Mouse (Mus musculus) neural tube, embryonic 14.5 days (tissue): ENCODE measurements around the gene Myl6b. TPM values are rescaled to one million over a fixed set of nuclear protein-coding genes. Genes with fewer than 3 reads are reported as not detected.

Source experiments
- ATAC-seq: fragments of 200-750 bp; cut with Nextera tagmentation; 2 replicates; pipeline ENCODE4 v1.8.0; 2017; ENCODE audit warnings: low read depth, mild to moderate bottlenecking, moderate TSS enrichment, moderate library complexity
- H3K27ac ChIP-seq: fragments of 300-500 bp; sonication (generic); 2 replicates; pipeline ENCODE4 v1.5.1; 2014; ENCODE audit warnings: low read depth, mild to moderate bottlenecking, control low read depth, low read length, moderate library complexity, mixed read lengths
- H3K27me3 ChIP-seq: fragments of 300-500 bp; sonication (generic); 2 replicates; pipeline ENCODE4 v1.6.1; 2014; ENCODE audit warnings: low read length; ENCODE audit not compliant: control insufficient read depth, insufficient read depth
- H3K36me3 ChIP-seq: fragments of 300-500 bp; sonication (generic); 2 replicates; pipeline ENCODE4 v1.6.1; 2014; ENCODE audit warnings: low read length, mixed read lengths; ENCODE audit not compliant: control insufficient read depth, insufficient read depth
- H3K4me1 ChIP-seq: fragments of 300-500 bp; sonication (generic); 2 replicates; pipeline ENCODE4 v1.6.1; 2014; ENCODE audit warnings: low read length; ENCODE audit not compliant: control insufficient read depth, insufficient read depth
- H3K4me2 ChIP-seq: fragments of 300-500 bp; sonication (generic); 2 replicates; pipeline ENCODE4 v1.6.1; 2014; ENCODE audit warnings: mild to moderate bottlenecking, low read depth, low read length, control low read depth
- H3K4me3 ChIP-seq: fragments of 300-500 bp; sonication (generic); 2 replicates; pipeline ENCODE4 v1.5.1; 2014; ENCODE audit warnings: low read depth, low read length, control low read depth, mixed read lengths
- H3K9ac ChIP-seq: fragments of 300-500 bp; sonication (generic); replicated peaks from 2 replicates; pipeline ENCODE4 v1.6.1; 2014; ENCODE audit warnings: low read depth, mild to moderate bottlenecking, control low read depth, low read length, mixed read lengths
- H3K9me3 ChIP-seq: fragments of 300-500 bp; sonication (generic); 2 replicates; pipeline ENCODE4 v1.6.1; 2016; ENCODE audit warnings: low read length; ENCODE audit not compliant: control insufficient read depth
- WGBS: fragments of 180-500 bp; shearing (Covaris S2); extraction: QIAGEN DNeasy Blood & Tissue Kit; methylation state at CpG from one replicate; pipeline ENCODE4 v1.1.7; 2014; 5-methylcytosine and 5-hydroxymethylcytosine counted together
- polyA plus RNA-seq: library from polyadenylated mRNA; unstranded; fragments of >200 nt; fragmentation: Nextera tagmentation; extraction: Ambion mirVana; gene quantifications from 2 replicates; pipeline ENCODE4 v1.2.1, GENCODE M21; 2014

Gene Myl6b
- polyA plus RNA-seq, 1 experiment from 2014 or later: 8.9 TPM

GRCm38 (mm10) chr10:128538340-128538870 is 39.9 kb upstream of the Myl6b start:
- no peaks in the 10 kb centered on the region for H3K27me3 ChIP-seq
- H3K4me1 ChIP-seq: no peaks in the 10 kb centered on the region
- H3K4me3 ChIP-seq: no peak overlapping the region
- no peak overlapping the region for H3K4me2 ChIP-seq
- no peak overlapping the region for H3K27ac ChIP-seq
- no peak overlapping the region for H3K9ac ChIP-seq
- ATAC-seq: no peak
- no peaks in the 10 kb centered on the region for H3K9me3 ChIP-seq
- 100% methylated on average over 1 of the region's 1 CpGs for WGBS
- 0 out of 2 replicates have a peak, but pooled peaks cover 14% of the 10 kb centered on the region for H3K36me3 ChIP-seq

DNA sequence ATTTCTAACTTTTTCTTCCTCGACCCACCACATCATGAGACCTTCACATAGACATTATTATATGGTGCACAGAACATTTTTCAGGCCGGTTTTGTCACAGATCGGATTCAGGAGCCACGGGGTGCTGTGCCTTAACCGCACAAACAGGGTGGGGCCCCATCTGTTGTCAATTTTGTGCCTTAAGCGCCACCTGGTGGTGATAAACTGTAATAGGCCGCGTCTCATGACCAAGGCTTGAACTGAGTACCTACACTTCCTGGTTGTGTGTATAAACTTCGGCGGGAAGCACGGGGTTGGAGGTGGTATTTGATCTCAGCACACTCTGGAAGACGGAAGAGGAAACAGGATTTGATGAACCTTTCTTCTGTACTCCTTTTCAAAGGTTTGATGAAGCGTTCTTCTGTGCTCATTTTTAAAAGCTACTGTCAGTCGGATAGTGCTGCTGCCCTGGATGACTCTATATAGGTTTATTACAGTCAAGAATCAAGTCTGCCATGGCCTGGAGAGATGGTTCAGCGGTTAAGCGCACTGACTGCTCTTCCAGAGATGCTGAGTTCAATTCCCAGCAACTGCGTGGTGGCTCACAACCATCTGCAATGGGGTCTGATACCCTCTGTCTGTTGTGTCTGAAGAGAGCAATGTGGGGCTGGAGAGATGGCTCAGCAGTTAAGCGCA is 37.9 kb upstream of the Myl6b start:
- H3K4me3 ChIP-seq: no peak overlapping the region
- no peaks in the 10 kb centered on the region for H3K4me1 ChIP-seq
- no peak overlapping the region for H3K9ac ChIP-seq
- H3K36me3 ChIP-seq: no peaks in the 10 kb centered on the region
- peak; percentile 94 for ATAC-seq
- WGBS: 16% methylated on average over 18 of the region's 18 CpGs
- H3K4me2 ChIP-seq: peak overlapping the region; percentile 32; the same call in 1 of the 2 replicates
- no peaks in the 10 kb centered on the region for H3K27me3 ChIP-seq
- H3K9me3 ChIP-seq: no peaks in the 10 kb centered on the region
- no peak overlapping the region for H3K27ac ChIP-seq

DNA sequence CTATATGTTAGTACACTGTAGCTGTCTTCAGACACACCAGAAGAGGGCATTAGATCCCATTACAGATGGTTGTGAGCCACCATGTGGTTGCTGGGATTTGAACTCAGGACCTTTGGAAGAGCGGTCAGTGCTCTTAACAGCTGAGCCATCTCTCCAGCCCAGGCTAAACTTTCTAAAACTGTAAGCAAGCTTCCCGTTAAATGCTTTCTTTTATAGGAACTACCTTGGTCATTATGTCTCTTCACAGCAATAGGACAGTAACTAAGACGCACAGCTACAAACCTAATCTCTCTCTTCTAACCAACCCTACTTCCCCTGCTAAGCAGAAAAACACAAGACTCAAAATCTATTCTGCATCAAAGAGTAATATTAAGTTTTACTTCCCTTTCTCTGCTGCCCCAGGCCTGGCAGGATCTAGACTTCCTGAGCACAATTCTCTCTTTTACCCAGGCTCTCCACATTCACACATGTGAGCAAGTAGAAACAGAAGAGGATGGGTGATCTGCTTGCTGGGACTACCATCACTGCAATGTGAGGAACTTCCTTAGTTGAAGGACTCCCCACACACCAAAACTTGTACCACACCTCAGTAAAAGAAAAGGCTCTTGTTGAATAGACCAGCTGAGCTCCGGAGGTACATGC is 37.3 kb upstream of the Myl6b start:
- Histone ChIP-seq H3K27ac (no peak overlapping the region), H3K9ac (no peak overlapping the region), H3K36me3 (no peaks in the 10 kb centered on the region), H3K27me3 (no peaks in the 10 kb centered on the region), H3K9me3 (no peaks in the 10 kb centered on the region), H3K4me2 (peak overlapping the region; percentile 32; the same call in 1 of the 2 replicates), H3K4me1 (no peaks in the 10 kb centered on the region), H3K4me3 (no peak overlapping the region)
- ATAC-seq: no peak
- WGBS: 73% methylated on average over 4 of the region's 4 CpGs

GRCm38 (mm10) chr10:128535206-128535605 is 36.7 kb upstream of the Myl6b start:
- Histone ChIP-seq H3K9ac (no peak overlapping the region), H3K27ac (no peak overlapping the region), H3K27me3 (no peaks in the 10 kb centered on the region), H3K4me2 (no peak overlapping the region), H3K36me3 (no peaks in the 10 kb centered on the region), H3K4me3 (no peak overlapping the region), H3K9me3 (no peaks in the 10 kb centered on the region), H3K4me1 (no peaks in the 10 kb centered on the region)
- WGBS: 86% methylated on average over 2 of the region's 2 CpGs
- ATAC-seq: no peak

- Histone ChIP-seq H3K4me1 (peaks cover 7% of the 10 kb centered on the region; the same call in 1 of the 2 replicates), H3K27me3 (no peaks in the 10 kb centered on the region), H3K9ac (no peak overlapping the region), H3K4me2 (peak overlapping the region; percentile 99), H3K4me3 (peak overlapping the region; percentile 65), H3K9me3 (no peaks in the 10 kb centered on the region), H3K36me3 (no peaks in the 10 kb centered on the region), H3K27ac (no peak overlapping the region)
- 31% methylated on average over 28 of the region's 28 CpGs for WGBS
- no peak for ATAC-seq
Observed at GRCm38 (mm10) chr10:128526366-128527356, 28.2 kb upstream of the Myl6b start.

- ATAC-seq: peak; percentile 96
- peak within 1 kb of the TSS; percentile 60 for H3K27ac ChIP-seq
- under 1% methylated on average over 36 of the region's 37 CpGs for WGBS
Observed at GRCm38 (mm10) chr10:128525671-128526308, 27.3 kb upstream of the Myl6b start, which contains the start of gene Esyt1. Esyt1 (minus strand) TSS chr10:128525871.

DNA sequence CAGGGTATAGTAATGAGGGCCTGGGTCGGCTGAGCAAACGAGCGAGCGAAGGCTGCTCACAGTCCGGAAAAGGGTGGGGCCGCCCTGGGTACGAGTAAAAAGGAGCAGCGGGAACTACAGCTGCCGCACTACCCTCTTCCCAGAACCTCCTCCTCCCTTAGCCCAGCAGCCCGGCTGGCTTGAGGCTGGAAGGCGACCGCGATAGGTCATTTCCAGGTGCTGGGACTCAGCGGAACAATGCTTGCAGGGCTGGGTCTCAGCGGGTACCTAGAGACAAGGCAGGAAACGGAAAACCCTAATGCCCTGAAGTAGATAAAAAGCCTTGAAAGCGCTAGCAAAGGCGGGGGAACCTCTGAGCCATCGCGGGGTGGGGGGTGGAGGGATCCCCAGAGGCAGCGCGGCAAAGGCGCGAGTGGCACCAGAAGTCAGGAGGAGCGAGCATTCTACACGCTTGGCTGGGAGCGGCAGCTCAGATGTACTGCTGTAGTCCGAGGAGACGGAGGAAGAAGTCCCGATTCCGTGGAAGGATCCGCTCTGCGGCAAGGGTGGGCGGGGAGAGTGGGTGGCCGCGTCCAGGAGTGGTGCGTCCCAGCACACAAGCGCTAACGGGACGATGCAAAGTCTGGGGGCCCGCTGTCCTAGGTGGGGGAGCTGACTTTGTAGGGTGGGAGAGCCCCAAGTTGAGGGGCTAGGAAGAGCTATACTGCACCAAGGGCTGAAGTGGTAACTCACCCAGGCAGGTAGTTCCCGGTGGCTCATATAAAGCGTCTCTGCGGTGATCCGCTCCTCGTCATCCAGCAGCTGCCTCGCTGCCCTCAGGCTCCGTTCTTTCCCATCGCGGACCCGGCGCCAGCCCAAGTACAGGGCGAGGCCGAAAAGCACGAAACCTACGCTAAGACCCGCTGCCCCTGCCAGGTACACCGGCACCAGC is 26.5 kb upstream of the Myl6b start:
- peak; percentile 41 for ATAC-seq
- H3K9me3 ChIP-seq: no peaks in the 10 kb centered on the region
- peak overlapping the region; percentile 60 for H3K27ac ChIP-seq
- no peaks in the 10 kb centered on the region for H3K36me3 ChIP-seq
- H3K4me1 ChIP-seq: peaks cover 7% of the 10 kb centered on the region; the same call in 1 of the 2 replicates
- peak overlapping the region; percentile 65 for H3K4me3 ChIP-seq
- no peaks in the 10 kb centered on the region for H3K27me3 ChIP-seq
- WGBS: under 1% methylated on average over 56 of the region's 58 CpGs
- H3K4me2 ChIP-seq: peak overlapping the region; percentile 99
- H3K9ac ChIP-seq: peak overlapping the region; percentile 62

More at GRCm38 (mm10) chr10:128525671-128526308, 27.3 kb upstream of the Myl6b start, which contains the start of gene Esyt1:
- H3K4me1 ChIP-seq: peaks cover 7% of the 10 kb centered on the region; the same call in 1 of the 2 replicates
- no peaks in the 10 kb centered on the region for H3K36me3 ChIP-seq
- no peaks in the 10 kb centered on the region for H3K9me3 ChIP-seq
- peak within 1 kb of the TSS; percentile 99 for H3K4me2 ChIP-seq
- peak within 1 kb of the TSS; percentile 65 for H3K4me3 ChIP-seq
- peak within 1 kb of the TSS; percentile 62 for H3K9ac ChIP-seq
- H3K27me3 ChIP-seq: no peaks in the 10 kb centered on the region
